Mouse (Mus musculus) lung, postnatal 0 days (tissue): ENCODE measurements around the gene Ttc29.

Experiments used
- CTCF ChIP-seq: IDR thresholded peaks from 2 replicates; pipeline ENCODE4 v1.5.1; 2016; ENCODE audit warnings: antibody characterized with exemption, mild to moderate bottlenecking
- EP300 ChIP-seq: IDR thresholded peaks from 2 replicates; pipeline ENCODE4 v1.6.1; 2016; ENCODE audit warnings: antibody characterized with exemption, mild to moderate bottlenecking, control low read depth

DNA sequence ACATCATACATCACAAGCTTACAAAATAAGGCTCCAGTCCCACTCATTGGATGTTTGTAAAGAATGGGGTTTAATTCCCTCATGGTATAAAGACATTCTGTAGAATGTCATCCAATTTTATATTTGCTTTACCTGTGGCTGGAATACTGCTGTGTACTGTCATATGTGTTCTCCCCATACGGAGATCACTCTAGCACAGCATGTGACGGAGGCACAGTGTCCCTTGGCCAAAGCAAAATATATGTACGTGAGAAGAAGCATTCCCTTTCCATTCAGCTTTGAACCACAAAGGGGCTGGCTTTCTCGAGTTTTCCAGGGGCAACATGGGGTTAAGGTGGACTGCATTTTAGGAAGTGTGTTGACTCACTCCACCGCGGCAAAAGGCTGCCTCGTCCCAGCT is 132.6 kb downstream of the Ttc29 start:
- TF ChIP-seq CTCF (no peak), EP300 (no peak)
